Mouse (Mus musculus): ENCODE data around the gene Cdh13. TPM values are rescaled to one million over a fixed set of nuclear protein-coding genes. Genes with fewer than 3 reads are reported as not detected.

The Cdh13 gene
- polyA plus RNA-seq, 1 experiment from 2014 or later = 3.5 TPM

DNA sequence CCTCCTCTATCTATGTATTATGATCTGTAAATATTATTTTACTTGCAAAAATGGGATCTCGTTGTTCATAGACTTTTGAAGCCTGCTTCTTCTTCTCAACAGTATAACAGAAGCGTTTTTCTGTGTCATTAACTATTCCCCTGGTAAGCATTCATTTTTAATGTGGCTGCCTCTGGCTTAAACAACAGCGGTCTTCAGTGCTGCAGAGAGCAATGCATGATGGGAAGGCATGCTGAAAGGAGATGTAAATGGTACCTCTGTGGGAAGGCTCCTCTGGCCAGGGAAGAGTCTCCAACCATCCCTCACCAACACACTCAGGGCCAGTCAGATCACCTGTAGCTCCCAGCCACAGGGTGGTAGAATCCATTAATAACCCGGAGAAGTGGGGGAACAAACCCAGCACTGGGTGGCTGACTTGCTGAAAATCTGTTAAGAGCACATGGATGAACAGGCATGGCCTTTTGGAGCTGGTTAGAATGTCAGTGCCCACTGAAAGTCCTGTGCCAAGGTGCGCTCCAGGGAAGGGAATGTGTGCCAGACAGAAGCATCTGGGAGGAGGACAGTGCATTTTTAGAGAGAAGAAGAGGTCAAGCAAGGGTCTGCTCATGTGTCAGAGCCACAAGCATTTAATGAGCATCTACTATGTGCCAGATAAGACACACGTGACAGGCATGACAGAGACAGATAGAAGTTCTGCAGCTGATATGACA lies 893.8 kb downstream of the Cdh13 start:
- H3K36me3 ChIP-seq = no peaks in the 10 kb centered on the region
- no peak overlapping the region for H3K4me2 ChIP-seq
- no peak overlapping the region for H3K27ac ChIP-seq
- no peaks in the 10 kb centered on the region for H3K9me3 ChIP-seq
- no peaks in the 10 kb centered on the region for H3K4me1 ChIP-seq
- ATAC-seq (ENCODE audit: borderline replicate concordance, extremely low read depth, low FRiP score, low TSS enrichment) = no peak
- H3K9ac ChIP-seq = no peak overlapping the region
- H3K4me3 ChIP-seq = no peak overlapping the region
- WGBS = 71% methylated on average over 6 of the region's 6 CpGs
- H3K27me3 ChIP-seq = no peaks in the 10 kb centered on the region

DNA sequence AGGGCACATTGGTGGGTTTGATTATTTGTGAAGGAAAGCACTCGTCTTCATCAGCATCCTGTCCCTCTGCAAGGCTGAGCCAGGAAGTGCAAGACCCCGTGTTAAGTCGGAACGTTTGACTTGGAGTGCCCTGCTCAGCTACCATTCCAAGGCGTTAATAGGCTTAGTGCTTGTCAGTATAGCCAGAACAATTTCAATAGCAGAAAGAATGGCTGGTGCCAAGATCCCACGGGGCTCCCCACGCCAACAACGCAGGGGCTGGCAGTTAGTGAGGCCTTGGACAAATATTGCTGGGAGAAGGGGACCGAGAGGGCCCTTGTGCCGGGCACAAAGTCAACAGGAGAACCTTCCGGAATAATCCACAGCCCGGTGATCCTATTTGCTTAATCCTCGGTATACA lies 897.1 kb downstream of the Cdh13 start:
- ATAC-seq (ENCODE audit: borderline replicate concordance, extremely low read depth, low FRiP score, low TSS enrichment) = peak; percentile 44; the same call in 1 of the 2 replicates
- WGBS = 46% methylated on average over 13 of the region's 13 CpGs
- Histone ChIP-seq H3K4me3 (no peak overlapping the region), H3K9me3 (no peaks in the 10 kb centered on the region), H3K4me1 (no peaks in the 10 kb centered on the region), H3K27ac (peak overlapping the region; percentile 63), H3K36me3 (no peaks in the 10 kb centered on the region), H3K27me3 (no peaks in the 10 kb centered on the region), H3K9ac (no peak overlapping the region), H3K4me2 (no peak overlapping the region)

DNA sequence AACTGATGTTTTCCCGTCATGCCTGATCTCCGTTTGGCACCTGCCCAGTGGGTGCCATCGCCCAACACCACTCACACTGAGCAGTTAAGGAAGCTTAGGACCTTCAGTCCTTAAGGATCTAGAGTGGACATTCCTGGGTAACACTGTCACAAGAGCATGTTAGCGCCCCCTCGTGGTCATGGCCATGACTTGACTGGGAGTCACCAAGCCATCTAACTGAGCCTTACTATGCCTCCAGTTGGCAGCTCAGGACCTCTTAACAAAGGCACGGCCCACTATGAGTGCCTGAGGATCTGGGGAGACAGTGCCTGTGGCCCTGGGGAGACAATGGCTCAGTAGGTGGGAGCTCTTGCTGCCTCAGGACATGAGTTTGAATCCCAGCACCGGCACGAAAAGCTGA lies 912.2 kb downstream of the Cdh13 start:
- ATAC-seq (ENCODE audit: borderline replicate concordance, extremely low read depth, low FRiP score, low TSS enrichment) = no peak
- WGBS = 59% methylated on average over 8 of the region's 8 CpGs

DNA sequence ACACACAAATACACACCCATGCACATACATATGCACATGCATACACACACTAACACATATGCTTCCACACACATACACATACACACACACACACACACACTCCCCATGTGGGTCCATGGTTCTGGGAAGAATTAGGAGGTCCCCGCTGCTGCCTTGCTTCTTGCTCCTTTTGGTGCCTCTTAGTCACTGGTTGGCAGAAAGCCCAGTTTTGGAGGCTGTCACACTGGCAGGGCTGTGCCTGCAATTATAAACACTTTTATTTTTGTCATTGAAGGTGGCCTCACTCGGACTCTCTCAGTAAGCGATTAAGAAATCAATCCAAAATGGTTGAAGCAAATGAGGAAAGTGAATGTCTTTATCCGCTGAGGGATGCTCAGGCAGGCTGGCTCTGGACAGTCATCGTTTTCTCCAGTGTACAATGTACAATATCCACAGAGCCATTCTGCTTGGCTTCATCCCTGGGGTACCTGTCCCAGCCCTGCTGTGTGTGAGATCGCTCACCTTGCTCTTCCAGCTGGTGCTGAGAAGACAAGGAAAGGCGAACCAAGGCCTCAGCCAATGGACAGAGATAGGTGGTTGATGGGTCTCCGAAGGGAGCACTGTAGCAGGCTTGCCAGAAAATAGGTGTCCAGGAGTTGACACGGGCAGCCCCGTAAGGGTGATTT lies 913.1 kb downstream of the Cdh13 start:
- Histone ChIP-seq H3K9me3 (no peaks in the 10 kb centered on the region), H3K36me3 (no peaks in the 10 kb centered on the region), H3K27me3 (no peaks in the 10 kb centered on the region), H3K4me1 (no peaks in the 10 kb centered on the region), H3K4me2 (no peak overlapping the region), H3K27ac (no peak overlapping the region), H3K9ac (no peak overlapping the region), H3K4me3 (no peak overlapping the region)
- WGBS = 65% methylated on average over 10 of the region's 10 CpGs
- ATAC-seq (ENCODE audit: borderline replicate concordance, extremely low read depth, low FRiP score, low TSS enrichment) = no peak

More for the DNA sequence above, 912.2 kb downstream of the Cdh13 start:
- Histone ChIP-seq H3K27me3 (no peaks in the 10 kb centered on the region), H3K27ac (no peak overlapping the region), H3K4me2 (no peak overlapping the region), H3K9ac (no peak overlapping the region), H3K4me1 (no peaks in the 10 kb centered on the region), H3K36me3 (no peaks in the 10 kb centered on the region), H3K9me3 (no peaks in the 10 kb centered on the region), H3K4me3 (no peak overlapping the region)

DNA sequence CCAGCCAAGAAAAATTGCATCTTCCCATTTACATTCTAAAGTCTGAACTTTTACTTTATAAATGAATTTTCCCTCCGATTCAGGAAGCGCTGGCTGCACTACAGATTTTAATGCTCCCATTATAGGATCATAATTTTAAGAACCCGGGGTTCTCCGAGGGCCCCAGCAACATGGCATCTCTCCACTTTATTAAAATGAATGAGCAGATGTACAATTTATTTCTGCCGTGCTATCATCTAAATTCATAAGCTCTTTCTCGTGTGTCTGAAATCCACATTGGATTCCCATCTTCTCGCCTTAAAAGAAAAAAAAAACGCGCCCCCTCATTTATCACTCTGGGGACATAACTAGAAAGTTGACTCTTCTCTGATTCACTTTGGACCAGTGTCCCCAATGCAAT lies 925.0 kb downstream of the Cdh13 start:
- H3K27ac ChIP-seq = no peak overlapping the region
- H3K36me3 ChIP-seq = no peaks in the 10 kb centered on the region
- H3K9me3 ChIP-seq = no peaks in the 10 kb centered on the region
- 78% methylated on average over 9 of the region's 9 CpGs for WGBS
- no peak overlapping the region for H3K9ac ChIP-seq
- no peaks in the 10 kb centered on the region for H3K27me3 ChIP-seq
- no peak for ATAC-seq (ENCODE audit: borderline replicate concordance, extremely low read depth, low FRiP score, low TSS enrichment)
- no peak overlapping the region for H3K4me2 ChIP-seq
- no peaks in the 10 kb centered on the region for H3K4me1 ChIP-seq
- no peak overlapping the region for H3K4me3 ChIP-seq

DNA sequence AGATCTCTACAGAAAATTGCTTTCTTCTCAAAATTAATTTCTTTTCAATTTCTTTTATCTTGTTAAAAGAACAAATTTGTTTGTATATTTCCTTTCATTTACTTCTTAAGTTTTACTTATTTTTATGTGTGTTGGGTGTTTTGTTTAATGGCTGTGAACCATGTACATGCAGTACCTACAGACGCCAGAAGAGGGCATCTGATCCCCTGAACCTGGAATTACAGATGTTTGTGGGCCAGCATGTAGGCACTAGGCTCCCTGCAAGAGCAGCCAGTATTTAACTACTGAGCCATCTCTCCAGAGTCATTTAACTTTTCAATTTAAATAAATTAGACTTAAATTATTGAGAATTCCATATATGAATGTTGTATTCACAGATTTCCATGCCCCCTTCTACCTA lies 941.0 kb downstream of the Cdh13 start:
- no peaks in the 10 kb centered on the region for H3K9me3 ChIP-seq
- ATAC-seq (ENCODE audit: borderline replicate concordance, extremely low read depth, low FRiP score, low TSS enrichment) = no peak

DNA sequence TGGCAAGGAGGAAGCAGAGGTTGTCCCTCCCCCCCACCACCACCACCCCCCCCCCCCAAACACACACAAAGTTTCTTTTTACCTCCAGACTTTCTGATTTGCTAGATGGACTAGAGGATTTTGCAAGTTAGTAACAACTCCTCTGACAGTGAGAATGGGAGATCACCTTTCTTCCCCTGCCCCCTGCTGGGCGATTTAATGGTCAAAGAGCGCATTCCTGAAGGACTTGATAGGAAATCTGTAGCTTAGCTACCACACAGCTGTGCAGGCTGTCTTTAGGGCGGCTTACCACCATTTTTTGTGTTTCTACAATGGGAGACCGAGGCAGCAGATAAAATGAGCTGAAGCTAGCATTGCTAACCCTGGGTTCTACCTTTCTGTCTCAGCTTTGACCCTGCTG lies 961.6 kb downstream of the Cdh13 start:
- no peak for ATAC-seq (ENCODE audit: borderline replicate concordance, extremely low read depth, low FRiP score, low TSS enrichment)
- H3K4me1 ChIP-seq = no peaks in the 10 kb centered on the region
- no peak overlapping the region for H3K27ac ChIP-seq
- 47% methylated on average over 4 of the region's 4 CpGs for WGBS
- no peak overlapping the region for H3K4me3 ChIP-seq
- H3K9me3 ChIP-seq = no peaks in the 10 kb centered on the region
- no peak overlapping the region for H3K9ac ChIP-seq
- H3K4me2 ChIP-seq = no peak overlapping the region
- no peaks in the 10 kb centered on the region for H3K36me3 ChIP-seq
- no peaks in the 10 kb centered on the region for H3K27me3 ChIP-seq

More for the DNA sequence above, 941.0 kb downstream of the Cdh13 start:
- H3K9ac ChIP-seq = no peak overlapping the region
- no peaks in the 10 kb centered on the region for H3K36me3 ChIP-seq
- H3K27me3 ChIP-seq = no peaks in the 10 kb centered on the region
- no peak overlapping the region for H3K27ac ChIP-seq
- H3K4me2 ChIP-seq = no peak overlapping the region
- no peak overlapping the region for H3K4me3 ChIP-seq
- 6% methylated on average over 1 of the region's 1 CpGs for WGBS
- no peaks in the 10 kb centered on the region for H3K4me1 ChIP-seq

DNA sequence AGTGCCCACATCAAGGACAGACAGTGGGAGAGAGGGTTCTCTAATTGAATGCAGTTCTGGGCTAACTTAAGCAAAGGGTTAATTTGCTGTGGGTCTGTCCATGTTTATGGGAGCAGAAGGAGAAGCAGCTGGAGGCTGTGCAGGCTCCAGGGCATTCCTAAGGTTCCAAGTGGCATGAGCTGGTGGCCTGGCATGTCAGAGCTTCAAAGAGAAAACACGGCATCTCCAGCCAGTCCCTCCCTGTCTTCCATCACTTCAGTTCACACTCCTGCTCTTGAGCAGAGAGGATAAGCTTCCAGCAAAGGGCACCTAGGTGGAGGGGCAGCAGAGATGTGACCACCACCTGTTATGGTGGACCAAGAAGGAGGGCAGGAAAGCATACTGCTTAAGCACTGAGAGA lies 962.1 kb downstream of the Cdh13 start:
- Histone ChIP-seq H3K4me3 (no peak overlapping the region), H3K27me3 (no peaks in the 10 kb centered on the region), H3K36me3 (no peaks in the 10 kb centered on the region), H3K4me2 (no peak overlapping the region), H3K4me1 (no peaks in the 10 kb centered on the region), H3K27ac (no peak overlapping the region), H3K9ac (no peak overlapping the region), H3K9me3 (no peaks in the 10 kb centered on the region)
- ATAC-seq (ENCODE audit: borderline replicate concordance, extremely low read depth, low FRiP score, low TSS enrichment) = no peak
- WGBS = 40% methylated on average over 1 of the region's 1 CpGs

DNA sequence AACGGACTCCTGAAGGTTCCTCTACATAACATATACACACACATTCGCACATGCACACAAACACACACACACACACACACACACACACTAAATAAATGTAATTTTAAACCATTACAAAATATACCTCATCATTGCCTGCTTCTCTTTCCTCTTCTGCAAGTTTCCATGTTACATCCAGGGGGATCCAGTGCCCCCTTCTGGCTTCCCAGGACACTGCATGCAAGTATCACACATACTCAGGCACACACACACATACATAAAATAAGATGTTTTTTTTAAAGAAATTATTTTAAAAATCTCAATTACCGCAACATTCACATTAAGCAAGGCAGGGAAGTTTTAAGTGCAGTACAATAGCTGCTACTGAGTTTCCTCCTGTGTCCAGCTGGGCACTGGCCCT lies 970.8 kb downstream of the Cdh13 start:
- Histone ChIP-seq H3K36me3 (no peaks in the 10 kb centered on the region), H3K4me3 (no peak overlapping the region), H3K27me3 (no peaks in the 10 kb centered on the region), H3K27ac (no peak overlapping the region), H3K9ac (no peak overlapping the region), H3K4me1 (no peaks in the 10 kb centered on the region), H3K9me3 (no peaks in the 10 kb centered on the region), H3K4me2 (no peak overlapping the region)
- WGBS = 88% methylated on average over 3 of the region's 3 CpGs
- ATAC-seq (ENCODE audit: borderline replicate concordance, extremely low read depth, low FRiP score, low TSS enrichment) = no peak

DNA sequence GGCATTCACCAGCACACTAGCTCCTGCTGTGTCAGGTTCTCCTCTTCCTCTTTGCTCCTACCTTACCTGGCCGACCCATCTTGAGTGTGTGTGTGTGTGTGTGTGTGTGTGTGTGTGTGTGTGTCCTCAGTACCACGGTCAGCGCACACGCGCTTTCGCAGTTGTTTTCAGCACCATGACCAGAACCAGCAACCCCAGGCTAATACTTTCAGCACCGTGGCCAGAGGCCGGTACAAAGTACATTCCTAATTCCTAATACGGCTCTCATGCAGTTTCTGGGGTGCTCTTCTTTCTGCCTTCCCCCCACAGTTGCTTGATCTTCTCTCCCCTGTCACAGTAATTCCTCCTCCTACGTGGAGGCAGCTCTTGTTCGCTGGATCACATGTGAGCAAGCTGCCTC lies 975.1 kb downstream of the Cdh13 start:
- 31% methylated on average over 11 of the region's 11 CpGs for WGBS
- no peaks in the 10 kb centered on the region for H3K27me3 ChIP-seq
- H3K4me2 ChIP-seq = no peak overlapping the region
- H3K9me3 ChIP-seq = no peaks in the 10 kb centered on the region
- H3K4me1 ChIP-seq = no peaks in the 10 kb centered on the region
- H3K4me3 ChIP-seq = no peak overlapping the region
- H3K9ac ChIP-seq = no peak overlapping the region
- H3K27ac ChIP-seq = no peak overlapping the region
- no peak for ATAC-seq (ENCODE audit: borderline replicate concordance, extremely low read depth, low FRiP score, low TSS enrichment)
- no peaks in the 10 kb centered on the region for H3K36me3 ChIP-seq

DNA sequence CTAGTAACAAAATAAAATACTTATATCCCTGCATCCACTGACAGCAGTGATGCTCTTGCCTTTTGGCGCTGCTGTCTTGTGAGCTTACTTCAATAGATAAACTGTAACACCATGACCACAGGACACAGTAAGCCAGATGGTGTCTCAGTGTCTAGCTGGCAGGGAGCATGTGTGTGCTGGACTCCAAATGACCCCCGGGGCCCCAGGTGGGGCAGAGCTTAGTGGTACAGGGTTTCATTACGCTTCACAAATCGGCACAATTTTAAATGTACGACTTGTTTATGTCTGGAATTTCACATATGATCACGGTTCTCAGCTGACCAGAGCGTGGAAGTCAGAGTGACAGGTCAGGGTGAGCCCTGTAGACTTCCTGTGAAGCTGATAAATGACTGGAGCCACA lies 980.2 kb downstream of the Cdh13 start:
- H3K9me3 ChIP-seq = no peaks in the 10 kb centered on the region
- no peak for ATAC-seq (ENCODE audit: borderline replicate concordance, extremely low read depth, low FRiP score, low TSS enrichment)

DNA sequence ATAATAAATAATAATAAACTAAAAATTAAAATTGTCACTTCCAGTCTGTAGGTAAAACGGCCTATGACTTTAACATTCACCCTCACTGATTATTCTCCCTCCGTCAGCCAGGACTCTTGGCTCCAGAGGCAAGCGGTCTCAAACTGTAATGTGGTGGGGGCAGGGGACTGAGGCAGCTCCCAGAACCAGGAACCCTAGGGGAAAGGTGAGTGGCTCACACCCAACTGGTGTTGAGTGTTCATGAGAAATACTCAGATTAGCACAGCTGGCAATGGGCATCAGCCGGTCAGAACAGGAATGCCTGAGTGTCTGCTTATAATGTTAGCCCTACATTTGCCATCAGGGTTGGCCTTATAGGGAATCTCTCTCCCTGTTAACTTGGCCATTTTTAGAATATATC lies 982.8 kb downstream of the Cdh13 start:
- Histone ChIP-seq H3K27ac (no peak overlapping the region), H3K4me1 (no peaks in the 10 kb centered on the region), H3K27me3 (no peaks in the 10 kb centered on the region), H3K9ac (no peak overlapping the region), H3K4me3 (no peak overlapping the region), H3K9me3 (no peaks in the 10 kb centered on the region), H3K36me3 (no peaks in the 10 kb centered on the region), H3K4me2 (no peak overlapping the region)
- 77% methylated on average over 4 of the region's 4 CpGs for WGBS
- no peak for ATAC-seq (ENCODE audit: borderline replicate concordance, extremely low read depth, low FRiP score, low TSS enrichment)

More for the DNA sequence above, 980.2 kb downstream of the Cdh13 start:
- Histone ChIP-seq H3K27me3 (no peaks in the 10 kb centered on the region), H3K4me3 (no peak overlapping the region), H3K27ac (no peak overlapping the region), H3K36me3 (no peaks in the 10 kb centered on the region), H3K9ac (no peak overlapping the region), H3K4me2 (no peak overlapping the region), H3K4me1 (no peaks in the 10 kb centered on the region)
- WGBS = 62% methylated on average over 7 of the region's 7 CpGs

Measured in lung, embryonic 15.5 days (tissue).